Mouse (Mus musculus) erythroblast, embryonic 14.5 days (primary cell): ENCODE results near the gene Nkd1. TPM values are rescaled to one million over a fixed set of nuclear protein-coding genes. Genes with fewer than 3 reads are reported as not detected.

Source experiments
- H3K27me3 ChIP-seq: 2 replicates; pipeline ENCODE4 v1.6.1; 2012; ENCODE audit warnings: inconsistent platforms; ENCODE audit not compliant: control insufficient read depth
- H3K36me3 ChIP-seq: 2 replicates; pipeline ENCODE4 v1.6.1; 2012; ENCODE audit warnings: mild to moderate bottlenecking, inconsistent platforms; ENCODE audit not compliant: control insufficient read depth
- H3K4me1 ChIP-seq: 2 replicates; pipeline ENCODE4 v1.6.1; 2012; ENCODE audit warnings: inconsistent platforms; ENCODE audit not compliant: control insufficient read depth
- H3K4me3 ChIP-seq: replicated peaks from 2 replicates; pipeline ENCODE3; 2012; ENCODE audit warnings: moderate library complexity, mild to moderate bottlenecking, inconsistent platforms
- H3K9me3 ChIP-seq: 2 replicates; pipeline ENCODE4 v1.6.1; 2012; ENCODE audit warnings: low read length, inconsistent platforms, mixed read lengths; ENCODE audit not compliant: control insufficient read depth
- GATA1 ChIP-seq: IDR thresholded peaks from 2 replicates; pipeline ENCODE4 v1.6.1; 2012; ENCODE audit warnings: low read length, inconsistent platforms, mixed read lengths
- TAL1 ChIP-seq: IDR thresholded peaks from 3 replicates; pipeline ENCODE4 v1.6.1; 2012; ENCODE audit warnings: low read length, inconsistent platforms, mixed read lengths
- polyA plus RNA-seq: library from polyadenylated mRNA; stranded (reverse); fragments of >175 nt; gene quantifications from 2 replicates; pipeline ENCODE4 v1.2.3, GENCODE M21; 2012

Nkd1 gene
- polyA plus RNA-seq, result not detected in 2 replicates

GRCm38 (mm10) chr8:88520985-88521527 lies at the start of gene Nkd1:
Nkd1 (plus strand) TSS chr8:88521354.
- Histone ChIP-seq H3K36me3 (no peaks in the 10 kb centered on the region), H3K4me1 (no peaks in the 10 kb centered on the region; the same call in 1 of the 2 replicates), H3K27me3 (peaks cover 57% of the 10 kb centered on the region), H3K4me3 (peak within 1 kb of the TSS; percentile 35), H3K9me3 (peaks cover 2% of the 10 kb centered on the region; the same call in 1 of the 2 replicates)
- TF ChIP-seq TAL1, result no peak
- TF ChIP-seq GATA1, result no peak

- Histone ChIP-seq H3K27me3 (no peaks in the 10 kb centered on the region), H3K36me3 (no peaks in the 10 kb centered on the region)
- TF ChIP-seq GATA1 (no peak), TAL1 (no peak)
Observed at GRCm38 (mm10) chr8:88481290-88481689, 39.9 kb upstream of the Nkd1 start.

GRCm38 (mm10) chr8:88488391-88488829 lies 32.7 kb upstream of the Nkd1 start:
- no peaks in the 10 kb centered on the region for H3K36me3 ChIP-seq
- H3K4me3 ChIP-seq, result no peak overlapping the region
- no peaks in the 10 kb centered on the region for H3K27me3 ChIP-seq
- H3K9me3 ChIP-seq, result 0 out of 2 replicates have a peak, but pooled peaks cover 3% of the 10 kb centered on the region
- no peaks in the 10 kb centered on the region for H3K4me1 ChIP-seq
- TF ChIP-seq GATA1 (no peak), TAL1 (no peak)

More at GRCm38 (mm10) chr8:88481290-88481689, 39.9 kb upstream of the Nkd1 start:
- Histone ChIP-seq H3K4me1 (no peaks in the 10 kb centered on the region), H3K4me3 (no peak overlapping the region), H3K9me3 (no peaks in the 10 kb centered on the region)

GRCm38 (mm10) chr8:88494076-88494475 lies 27.1 kb upstream of the Nkd1 start:
- TF ChIP-seq TAL1, result no peak
- no peak for TF ChIP-seq GATA1
- no peaks in the 10 kb centered on the region for H3K36me3 ChIP-seq
- H3K4me3 ChIP-seq, result no peak overlapping the region
- H3K9me3 ChIP-seq, result peaks cover 12% of the 10 kb centered on the region
- no peaks in the 10 kb centered on the region for H3K4me1 ChIP-seq
- no peaks in the 10 kb centered on the region for H3K27me3 ChIP-seq

GRCm38 (mm10) chr8:88495071-88495805 lies 25.9 kb upstream of the Nkd1 start:
- no peaks in the 10 kb centered on the region for H3K4me1 ChIP-seq

DNA sequence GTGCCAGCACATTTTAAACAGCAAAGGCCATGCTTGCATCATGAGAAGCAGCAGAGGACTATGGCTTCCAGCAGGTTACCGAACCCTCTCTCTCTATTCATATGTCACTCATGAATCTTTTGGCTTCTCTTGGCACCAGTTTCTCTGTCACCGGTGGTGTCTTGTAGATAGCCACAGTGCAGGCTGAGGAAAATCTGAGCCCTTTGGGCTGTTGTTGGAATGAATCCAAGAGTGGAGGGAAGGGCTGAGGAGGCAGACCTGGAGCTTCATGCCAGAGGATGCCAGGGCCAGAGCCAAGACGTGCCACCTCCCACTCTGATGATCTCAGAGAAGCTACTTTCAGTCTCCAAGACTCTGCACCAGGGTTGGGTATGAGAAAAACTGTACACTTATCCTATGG lies 19.0 kb upstream of the Nkd1 start:
- TF ChIP-seq GATA1 (no peak), TAL1 (no peak)
- no peaks in the 10 kb centered on the region for H3K36me3 ChIP-seq
- H3K4me1 ChIP-seq, result no peaks in the 10 kb centered on the region
- no peaks in the 10 kb centered on the region for H3K27me3 ChIP-seq
- peaks cover 16% of the 10 kb centered on the region for H3K9me3 ChIP-seq
- H3K4me3 ChIP-seq, result no peak overlapping the region

More at GRCm38 (mm10) chr8:88495071-88495805, 25.9 kb upstream of the Nkd1 start:
- TF ChIP-seq TAL1, result no peak
- TF ChIP-seq GATA1, result no peak
- Histone ChIP-seq H3K36me3 (no peaks in the 10 kb centered on the region), H3K4me3 (no peak overlapping the region), H3K27me3 (no peaks in the 10 kb centered on the region), H3K9me3 (peaks cover 12% of the 10 kb centered on the region)

GRCm38 (mm10) chr8:88506981-88507380 lies 14.2 kb upstream of the Nkd1 start:
- H3K36me3 ChIP-seq, result no peaks in the 10 kb centered on the region
- peaks cover under 1% of the 10 kb centered on the region; the same call in 1 of the 2 replicates for H3K27me3 ChIP-seq
- no peaks in the 10 kb centered on the region for H3K4me1 ChIP-seq
- H3K9me3 ChIP-seq, result no peaks in the 10 kb centered on the region
- H3K4me3 ChIP-seq, result no peak overlapping the region
- TF ChIP-seq TAL1 (no peak), GATA1 (no peak)

- no peaks in the 10 kb centered on the region for H3K36me3 ChIP-seq
- peaks cover 3% of the 10 kb centered on the region for H3K9me3 ChIP-seq
- TF ChIP-seq GATA1 (no peak), TAL1 (no peak)
- H3K27me3 ChIP-seq, result peaks cover 15% of the 10 kb centered on the region
- H3K4me3 ChIP-seq, result no peak overlapping the region
- H3K4me1 ChIP-seq, result no peaks in the 10 kb centered on the region
Observed at GRCm38 (mm10) chr8:88511061-88511460, 10.1 kb upstream of the Nkd1 start.

GRCm38 (mm10) chr8:88512094-88512794 lies 8.9 kb upstream of the Nkd1 start:
- no peak overlapping the region for H3K4me3 ChIP-seq
- peaks cover 15% of the 10 kb centered on the region for H3K27me3 ChIP-seq

More at GRCm38 (mm10) chr8:88512094-88512794, 8.9 kb upstream of the Nkd1 start:
- Histone ChIP-seq H3K36me3 (no peaks in the 10 kb centered on the region), H3K9me3 (peaks cover 3% of the 10 kb centered on the region), H3K4me1 (no peaks in the 10 kb centered on the region)
- no peak for TF ChIP-seq TAL1
- no peak for TF ChIP-seq GATA1
